Mouse (Mus musculus): ENCODE results near the gene Krtap9-5. TPM values are rescaled to one million over a fixed set of nuclear protein-coding genes. Genes with fewer than 3 reads are reported as not detected.

Krtap9-5 gene
- polyA plus RNA-seq (2012; rRNA removed): not detected in 2 replicates

DNA sequence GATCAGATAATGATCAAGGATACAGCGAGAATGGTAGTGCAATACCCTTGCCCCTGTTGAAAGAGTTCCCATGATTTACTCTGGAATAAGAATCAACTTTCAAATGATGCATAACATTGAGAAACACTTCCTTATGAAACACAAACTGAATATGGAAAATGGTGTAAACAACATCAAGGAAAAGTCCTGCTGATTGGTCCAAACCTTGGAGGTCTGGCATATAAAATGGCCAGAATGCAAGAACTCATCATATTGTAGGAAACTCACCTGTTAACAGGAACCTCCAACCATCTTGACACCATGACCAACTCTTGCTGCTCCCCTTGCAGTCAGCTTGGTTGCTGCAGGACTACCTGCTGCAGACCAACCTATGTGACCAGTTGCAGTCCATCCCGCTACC, at the start of gene Krtap9-5:
Krtap9-5 (plus strand) TSS at position 301 of the 400 bp plus-strand sequence.
- TF ChIP-seq POLR2A (IDR thresholded peaks at IDR 0.05; ENCODE audit: low read depth, low read length) (no peak), CTCF (IDR thresholded peaks at IDR 0.05; ENCODE audit: extremely low read depth, insufficient read length, insufficient replicate concordance, low read depth, low read length) (no peak)
- WGBS: 88% methylated on average over 2 of the region's 2 CpGs

GRCm38 (mm10) chr11:99907620-99908019, 40.7 kb upstream of the Krtap9-5 start, which contains the start of gene Krtap31-1:
Krtap31-1 (plus strand) TSS chr11:99907920.
- WGBS: 73% methylated on average over 2 of the region's 2 CpGs
- H3K27me3 ChIP-seq (ENCODE audit: control insufficient read depth, insufficient read depth, low read length): no peaks in the 10 kb centered on the region
- H3K27ac ChIP-seq (ENCODE audit: insufficient read depth, low read depth, low read length): no peak within 1 kb of the TSS
- H3K36me3 ChIP-seq (ENCODE audit: control insufficient read depth, insufficient read depth, low read length): no peaks in the 10 kb centered on the region
- no peak within 1 kb of the TSS for H3K4me3 ChIP-seq (ENCODE audit: low read depth, low read length)
- no peak for TF ChIP-seq CTCF (IDR thresholded peaks at IDR 0.05; ENCODE audit: extremely low read depth, insufficient read length, insufficient replicate concordance, low read depth, low read length)
- no peak for TF ChIP-seq POLR2A (IDR thresholded peaks at IDR 0.05; ENCODE audit: low read depth, low read length)
- no peaks in the 10 kb centered on the region for H3K4me1 ChIP-seq (ENCODE audit: control insufficient read depth, insufficient read depth, insufficient read length, low read length)

More for the DNA sequence above, at the start of gene Krtap9-5:
- Histone ChIP-seq H3K27me3 (ENCODE audit: control insufficient read depth, insufficient read depth, low read length) (no peaks in the 10 kb centered on the region), H3K36me3 (ENCODE audit: control insufficient read depth, insufficient read depth, low read length) (no peaks in the 10 kb centered on the region), H3K4me1 (ENCODE audit: control insufficient read depth, insufficient read depth, insufficient read length, low read length) (no peaks in the 10 kb centered on the region), H3K4me3 (ENCODE audit: low read depth, low read length) (no peak within 1 kb of the TSS), H3K27ac (ENCODE audit: insufficient read depth, low read depth, low read length) (no peak within 1 kb of the TSS)

GRCm38 (mm10) chr11:99914451-99914850, 33.8 kb upstream of the Krtap9-5 start, which contains the start of gene Gm11565:
Gm11565 (plus strand) TSS chr11:99914751.
- no peak within 1 kb of the TSS for H3K4me3 ChIP-seq (ENCODE audit: low read depth, low read length)
- H3K27me3 ChIP-seq (ENCODE audit: control insufficient read depth, insufficient read depth, low read length): no peaks in the 10 kb centered on the region; the same call in 1 of the 2 replicates
- no peaks in the 10 kb centered on the region for H3K36me3 ChIP-seq (ENCODE audit: control insufficient read depth, insufficient read depth, low read length)
- no peak for TF ChIP-seq CTCF (IDR thresholded peaks at IDR 0.05; ENCODE audit: extremely low read depth, insufficient read length, insufficient replicate concordance, low read depth, low read length)
- no peaks in the 10 kb centered on the region for H3K4me1 ChIP-seq (ENCODE audit: control insufficient read depth, insufficient read depth, insufficient read length, low read length)
- WGBS: 84% methylated on average over 3 of the region's 3 CpGs
- H3K27ac ChIP-seq (ENCODE audit: insufficient read depth, low read depth, low read length): no peak within 1 kb of the TSS

DNA sequence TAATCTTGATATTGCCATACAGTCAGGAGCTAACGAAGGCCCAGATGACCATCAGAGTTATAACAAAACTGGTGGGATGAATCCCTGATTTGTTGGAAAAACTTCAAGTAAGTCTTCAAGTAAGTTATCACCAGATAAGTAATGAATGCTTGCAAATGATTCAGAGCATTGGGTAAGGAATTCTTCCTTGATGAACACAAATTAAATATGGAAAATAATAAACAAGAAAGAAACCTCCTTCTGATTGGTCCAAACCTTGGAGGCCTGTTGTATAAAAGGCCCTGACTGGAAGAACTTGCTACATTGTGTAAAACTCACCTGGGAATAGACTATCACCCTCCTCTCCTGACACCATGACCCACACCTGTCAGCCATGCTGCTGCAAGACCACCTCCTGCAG, 12.3 kb upstream of the Krtap9-5 start, which contains the start of gene Krtap31-2:
Krtap31-2 (plus strand) TSS at position 301 of the 400 bp plus-strand sequence.
- 82% methylated on average over 1 of the region's 1 CpGs for WGBS
- H3K4me1 ChIP-seq (ENCODE audit: control insufficient read depth, insufficient read depth, insufficient read length, low read length): no peaks in the 10 kb centered on the region
- TF ChIP-seq POLR2A (IDR thresholded peaks at IDR 0.05; ENCODE audit: low read depth, low read length): no peak
- TF ChIP-seq CTCF (IDR thresholded peaks at IDR 0.05; ENCODE audit: extremely low read depth, insufficient read length, insufficient replicate concordance, low read depth, low read length): no peak

GRCm38 (mm10) chr11:99937751-99938264, 10.5 kb upstream of the Krtap9-5 start:
- no peaks in the 10 kb centered on the region for H3K4me1 ChIP-seq (ENCODE audit: control insufficient read depth, insufficient read depth, insufficient read length, low read length)
- no peak overlapping the region for H3K27ac ChIP-seq (ENCODE audit: insufficient read depth, low read depth, low read length)
- no peaks in the 10 kb centered on the region for H3K36me3 ChIP-seq (ENCODE audit: control insufficient read depth, insufficient read depth, low read length)
- no peak overlapping the region for H3K4me3 ChIP-seq (ENCODE audit: low read depth, low read length)
- 75% methylated on average over 9 of the region's 9 CpGs for WGBS
- no peaks in the 10 kb centered on the region for H3K27me3 ChIP-seq (ENCODE audit: control insufficient read depth, insufficient read depth, low read length)
- TF ChIP-seq CTCF (IDR thresholded peaks at IDR 0.05; ENCODE audit: extremely low read depth, insufficient read length, insufficient replicate concordance, low read depth, low read length) (no peak), POLR2A (IDR thresholded peaks at IDR 0.05; ENCODE audit: low read depth, low read length) (no peak)

More for the DNA sequence above, 12.3 kb upstream of the Krtap9-5 start, which contains the start of gene Krtap31-2:
- H3K4me3 ChIP-seq (ENCODE audit: low read depth, low read length): no peak within 1 kb of the TSS
- no peaks in the 10 kb centered on the region for H3K27me3 ChIP-seq (ENCODE audit: control insufficient read depth, insufficient read depth, low read length)
- no peaks in the 10 kb centered on the region for H3K36me3 ChIP-seq (ENCODE audit: control insufficient read depth, insufficient read depth, low read length)
- no peak within 1 kb of the TSS for H3K27ac ChIP-seq (ENCODE audit: insufficient read depth, low read depth, low read length)

- H3K36me3 ChIP-seq (ENCODE audit: control insufficient read depth, insufficient read depth, low read length): no peaks in the 10 kb centered on the region
- no peaks in the 10 kb centered on the region for H3K27me3 ChIP-seq (ENCODE audit: control insufficient read depth, insufficient read depth, low read length)
- TF ChIP-seq POLR2A (IDR thresholded peaks at IDR 0.05; ENCODE audit: low read depth, low read length) (no peak), CTCF (IDR thresholded peaks at IDR 0.05; ENCODE audit: extremely low read depth, insufficient read length, insufficient replicate concordance, low read depth, low read length) (no peak)
- no peak overlapping the region for H3K4me3 ChIP-seq (ENCODE audit: low read depth, low read length)
- 45% methylated on average over 6 of the region's 6 CpGs for WGBS
- no peak overlapping the region for H3K27ac ChIP-seq (ENCODE audit: insufficient read depth, low read depth, low read length)
- H3K4me1 ChIP-seq (ENCODE audit: control insufficient read depth, insufficient read depth, insufficient read length, low read length): no peaks in the 10 kb centered on the region
Measured at GRCm38 (mm10) chr11:99964213-99964612, 15.9 kb downstream of the Krtap9-5 start.

GRCm38 (mm10) chr11:99965961-99966360, 17.7 kb downstream of the Krtap9-5 start:
- TF ChIP-seq CTCF (IDR thresholded peaks at IDR 0.05; ENCODE audit: extremely low read depth, insufficient read length, insufficient replicate concordance, low read depth, low read length) (no peak), POLR2A (IDR thresholded peaks at IDR 0.05; ENCODE audit: low read depth, low read length) (no peak)
- Histone ChIP-seq H3K4me3 (ENCODE audit: low read depth, low read length) (no peak overlapping the region), H3K27ac (ENCODE audit: insufficient read depth, low read depth, low read length) (no peak overlapping the region), H3K36me3 (ENCODE audit: control insufficient read depth, insufficient read depth, low read length) (no peaks in the 10 kb centered on the region), H3K27me3 (ENCODE audit: control insufficient read depth, insufficient read depth, low read length) (no peaks in the 10 kb centered on the region), H3K4me1 (ENCODE audit: control insufficient read depth, insufficient read depth, insufficient read length, low read length) (no peaks in the 10 kb centered on the region)
- 10% methylated on average over 2 of the region's 2 CpGs for WGBS
